Mouse (Mus musculus) mature B cell (primary cell): ENCODE results near the gene Tfcp2l1.
"Not testable (repeated sequence)": the region's sequence is repeated elsewhere in the genome, so short reads cannot be mapped to it uniquely, and the experiment has no call there.

Experiments used
- in situ Hi-C: fragments of 300-500 bp; cut with MboI; formaldehyde crosslinking; loops from 2 replicates; pipeline ENCODE4 v1.14.3; 2019

Gene Tfcp2l1

DNA sequence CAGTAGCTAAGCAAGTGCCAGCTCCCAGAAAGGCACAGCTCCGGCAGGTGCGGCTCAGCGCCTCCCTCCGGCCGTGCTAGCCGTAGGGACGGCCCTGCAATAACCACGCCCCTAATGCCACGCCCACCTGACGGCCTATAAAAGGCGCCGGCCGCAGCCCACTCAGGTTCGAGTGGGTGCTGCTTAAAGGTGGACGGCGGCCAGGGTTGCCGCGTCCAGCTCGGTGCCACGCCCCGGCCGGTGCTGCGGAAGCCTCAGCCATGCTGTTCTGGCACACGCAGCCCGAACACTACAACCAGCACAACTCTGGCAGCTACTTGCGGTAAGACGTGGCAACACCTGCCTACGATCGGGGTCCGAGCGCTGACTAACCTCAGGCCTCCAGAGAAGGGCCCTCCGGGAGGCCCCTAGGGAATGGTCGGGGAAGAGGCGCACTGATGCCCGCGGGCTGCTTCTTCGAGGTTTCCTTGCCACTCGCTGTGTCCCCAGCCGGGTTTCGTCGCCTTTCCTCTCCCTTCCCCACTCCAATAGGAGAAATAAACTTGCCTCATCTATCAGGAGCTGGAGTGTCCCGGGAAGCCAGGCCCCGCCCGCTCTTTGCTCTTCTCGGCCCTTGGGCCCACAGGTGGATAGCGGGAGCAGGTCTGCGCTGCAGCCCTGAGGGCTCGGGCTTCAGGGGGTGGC is at the start of gene Tfcp2l1:
TSS of gene Tfcp2l1 (plus strand) at position 165 of the 684 bp plus-strand sequence.
- in situ Hi-C loops: no loop called here

DNA sequence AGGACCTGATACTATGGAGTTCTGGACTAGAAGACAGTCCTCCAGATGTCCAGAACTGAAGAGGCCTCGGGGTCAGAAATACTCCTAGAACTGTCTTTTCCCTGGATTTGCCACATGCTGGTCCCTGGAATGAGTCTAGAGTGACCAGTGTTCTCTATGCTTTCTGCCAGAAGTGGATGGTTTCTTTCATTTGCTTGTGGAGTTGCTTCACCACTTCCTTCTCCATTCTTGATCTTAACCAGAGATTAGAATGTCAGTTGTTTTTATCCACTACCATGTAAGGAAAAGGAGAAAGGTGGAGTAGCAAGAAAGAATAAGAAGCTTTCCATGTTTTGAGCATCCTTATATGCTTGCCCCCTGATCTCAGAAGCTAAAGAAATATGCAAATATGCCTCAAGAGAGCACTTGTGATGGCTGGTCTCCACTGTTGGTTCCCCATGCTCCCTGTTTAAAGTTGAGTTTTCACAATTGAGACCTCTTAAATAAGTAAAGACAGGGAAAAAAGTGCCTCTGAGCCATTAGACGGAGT is 47.5 kb upstream of the Tfcp2l1 start:
- in situ Hi-C loops: no loop called here

DNA sequence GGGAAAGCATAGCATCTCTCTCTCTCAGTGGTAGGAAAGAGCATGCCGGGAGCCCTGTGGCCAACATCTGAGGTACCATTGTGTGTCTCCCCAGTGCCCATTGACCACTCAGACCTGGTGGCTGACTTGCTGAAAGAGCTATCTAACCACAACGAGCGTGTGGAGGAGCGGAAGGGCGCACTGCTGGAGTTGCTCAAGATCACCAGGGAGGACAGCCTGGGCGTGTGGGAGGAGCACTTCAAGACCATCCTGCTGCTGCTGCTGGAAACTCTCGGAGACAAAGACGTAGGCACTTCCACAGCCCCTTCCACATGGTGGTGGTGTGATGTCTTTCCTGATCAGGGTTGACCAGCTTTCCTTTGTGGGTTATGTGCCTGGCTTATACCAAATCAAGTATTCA is 46.6 kb upstream of the Tfcp2l1 start:
- in situ Hi-C loops: no loop called here

DNA sequence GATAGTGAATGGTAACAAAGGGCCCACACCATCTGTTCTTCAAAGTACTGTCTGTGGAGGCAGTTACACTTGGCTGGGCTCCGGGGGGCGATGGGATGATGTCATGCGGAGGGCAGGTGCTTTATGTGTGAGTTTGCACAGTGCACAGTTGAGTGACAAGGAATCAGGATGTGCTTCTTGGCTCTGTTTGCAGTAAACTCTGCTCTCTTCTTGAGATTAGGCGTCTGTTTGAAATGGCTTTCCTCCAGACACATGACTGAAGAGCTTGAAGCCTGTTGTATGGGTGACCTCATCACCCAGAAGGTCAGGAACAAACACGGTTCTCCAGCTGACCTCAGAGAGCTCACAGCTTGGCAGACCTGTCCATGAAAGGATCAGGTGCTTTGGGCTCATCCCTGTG is 38.0 kb upstream of the Tfcp2l1 start:
- in situ Hi-C loops: no loop called here

DNA sequence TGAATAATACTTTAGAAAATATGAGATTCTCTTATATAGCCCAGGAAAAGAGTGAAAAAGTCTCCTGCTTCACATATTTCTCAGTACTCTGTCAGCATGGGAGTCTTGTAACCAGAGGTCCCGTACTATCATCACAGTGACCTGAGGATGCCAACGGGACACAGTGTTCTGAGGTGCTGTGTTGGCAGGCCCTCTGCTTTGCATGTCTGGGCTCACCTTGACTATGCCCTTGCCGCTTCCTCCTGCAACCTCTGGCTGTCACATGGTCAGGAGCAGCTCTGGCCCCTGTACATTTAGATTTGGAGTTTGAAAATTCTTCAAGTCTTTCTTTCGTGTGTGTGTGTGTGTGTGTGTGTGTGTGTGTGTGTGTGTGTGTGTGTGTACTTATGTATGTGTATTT is 34.8 kb upstream of the Tfcp2l1 start:
- in situ Hi-C loops: no loop called here

DNA sequence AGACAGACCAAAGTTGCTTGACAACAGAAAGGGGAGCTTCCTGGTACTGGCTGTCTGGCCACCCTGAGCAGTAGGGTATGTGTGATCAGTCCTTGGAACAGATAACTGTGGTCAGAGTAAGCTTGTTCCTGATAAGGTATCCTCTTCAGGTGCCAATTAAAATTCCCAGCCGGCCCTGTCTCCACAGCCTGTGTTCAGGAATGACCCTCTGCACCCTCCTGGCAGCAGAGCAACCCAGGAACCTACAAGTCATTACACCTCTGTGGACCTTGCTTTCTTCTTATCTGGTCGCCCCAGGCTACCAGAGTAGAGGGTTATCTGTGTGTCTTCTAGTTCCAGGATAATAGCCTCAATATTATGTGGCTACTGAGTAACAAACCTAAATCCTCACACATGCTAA is 32.4 kb upstream of the Tfcp2l1 start:
- in situ Hi-C loops: no loop called here

DNA sequence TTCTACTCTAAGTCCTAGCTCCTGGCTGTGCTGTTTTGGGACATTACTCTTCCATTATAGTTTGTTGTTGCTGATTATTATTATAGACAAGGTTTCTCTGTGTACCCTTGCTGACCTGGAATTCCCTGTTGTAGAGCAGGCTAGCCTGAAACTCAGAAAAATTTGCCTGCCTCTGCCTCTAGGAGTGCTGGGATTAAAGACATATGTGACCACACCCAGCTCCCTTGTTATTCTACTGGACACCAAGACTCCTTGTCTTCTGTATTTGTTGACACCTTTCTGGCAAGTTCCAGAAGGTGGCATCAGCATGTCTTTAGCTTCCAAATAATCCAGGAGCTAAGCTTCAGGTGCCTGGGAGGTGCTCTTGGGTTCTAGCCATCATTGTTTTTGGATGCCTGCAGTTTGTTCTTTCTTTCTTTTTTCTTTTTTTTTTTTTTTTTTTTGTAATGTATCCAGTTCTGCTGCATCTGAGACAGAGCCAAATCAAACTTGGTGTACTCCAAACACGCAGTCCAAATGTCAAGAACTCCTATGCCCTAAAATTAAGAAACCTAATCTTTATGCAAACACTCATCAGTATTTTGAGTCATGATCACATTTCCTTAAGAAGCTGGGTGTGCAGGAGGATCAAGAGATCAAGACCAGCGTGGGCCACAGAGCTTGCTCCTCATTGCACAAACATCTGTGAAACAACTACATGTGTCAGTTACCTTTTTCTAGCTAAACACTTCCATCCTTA is 30.1 kb upstream of the Tfcp2l1 start:
- in situ Hi-C loops: no loop called here

- in situ Hi-C loops: no loop called here
Observed at GRCm38 (mm10) chr1:118598339-118598738, 29.4 kb upstream of the Tfcp2l1 start.

GRCm38 (mm10) chr1:118613631-118614183 is 14.0 kb upstream of the Tfcp2l1 start:
- in situ Hi-C loops: no loop called here

GRCm38 (mm10) chr1:118621055-118621454 is 6.7 kb upstream of the Tfcp2l1 start:
- in situ Hi-C loops: not testable (repeated sequence)

DNA sequence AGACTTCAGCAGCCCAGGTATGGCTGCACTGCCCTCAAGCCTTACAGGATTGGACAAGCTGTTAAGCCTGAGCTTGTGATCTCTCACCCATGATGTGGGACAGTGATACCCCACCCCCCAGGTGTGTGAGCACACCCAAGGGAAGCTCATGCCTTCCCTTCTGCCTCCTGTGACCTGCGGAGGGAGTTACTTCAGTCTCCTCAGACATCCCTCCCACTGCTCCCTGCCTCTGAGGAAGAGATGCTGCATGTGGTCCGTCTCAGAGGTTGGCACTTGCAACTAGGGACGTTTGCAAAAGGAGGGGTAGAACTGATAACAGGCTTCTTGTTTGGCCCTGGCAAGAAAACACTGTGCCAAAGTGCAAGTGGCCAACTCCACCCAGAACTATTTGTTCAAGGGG is 4.9 kb upstream of the Tfcp2l1 start:
- in situ Hi-C loops: no loop called here

DNA sequence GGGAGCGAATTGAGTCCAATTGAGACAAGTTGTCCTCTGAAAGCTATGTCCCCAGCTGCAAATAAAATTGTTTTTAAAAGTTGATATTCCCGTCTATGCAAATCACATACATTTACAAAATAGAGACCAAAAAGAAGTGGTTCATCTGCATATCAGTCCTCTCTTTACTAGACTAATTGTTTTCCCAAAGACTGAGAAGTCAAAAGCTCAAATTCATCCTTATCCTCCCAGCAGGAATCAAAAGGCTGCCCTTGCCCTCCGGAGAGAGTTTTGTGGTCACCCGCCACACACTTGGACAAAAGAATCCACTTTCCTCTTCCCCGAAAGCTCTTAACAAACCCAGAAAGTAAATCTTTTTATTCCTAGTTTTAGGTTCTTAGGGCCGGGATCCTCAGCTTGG is 2.3 kb upstream of the Tfcp2l1 start:
- in situ Hi-C loops: no loop called here

- in situ Hi-C loops: no loop called here
Observed at GRCm38 (mm10) chr1:118625921-118626320, 1.8 kb upstream of the Tfcp2l1 start.

DNA sequence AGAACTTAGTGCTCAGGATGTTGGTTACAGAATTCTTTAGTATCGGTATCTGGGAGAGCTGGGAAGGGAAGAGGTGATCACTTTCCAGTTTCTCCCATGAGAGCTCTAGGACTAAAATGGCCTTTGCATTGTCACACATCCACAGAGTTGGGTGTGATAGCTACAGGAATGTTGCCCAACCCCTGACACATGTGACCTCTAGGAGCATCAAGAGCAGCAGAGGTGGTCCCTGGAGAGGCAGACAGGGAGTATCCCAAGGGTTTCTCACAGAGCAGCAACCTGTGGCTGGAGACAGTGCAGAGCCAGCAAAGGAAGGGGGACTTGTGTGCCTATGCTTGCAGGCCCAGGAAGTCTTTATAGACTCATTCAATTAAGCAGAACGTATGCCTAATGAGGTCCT is 1.3 kb upstream of the Tfcp2l1 start:
- in situ Hi-C loops: no loop called here

DNA sequence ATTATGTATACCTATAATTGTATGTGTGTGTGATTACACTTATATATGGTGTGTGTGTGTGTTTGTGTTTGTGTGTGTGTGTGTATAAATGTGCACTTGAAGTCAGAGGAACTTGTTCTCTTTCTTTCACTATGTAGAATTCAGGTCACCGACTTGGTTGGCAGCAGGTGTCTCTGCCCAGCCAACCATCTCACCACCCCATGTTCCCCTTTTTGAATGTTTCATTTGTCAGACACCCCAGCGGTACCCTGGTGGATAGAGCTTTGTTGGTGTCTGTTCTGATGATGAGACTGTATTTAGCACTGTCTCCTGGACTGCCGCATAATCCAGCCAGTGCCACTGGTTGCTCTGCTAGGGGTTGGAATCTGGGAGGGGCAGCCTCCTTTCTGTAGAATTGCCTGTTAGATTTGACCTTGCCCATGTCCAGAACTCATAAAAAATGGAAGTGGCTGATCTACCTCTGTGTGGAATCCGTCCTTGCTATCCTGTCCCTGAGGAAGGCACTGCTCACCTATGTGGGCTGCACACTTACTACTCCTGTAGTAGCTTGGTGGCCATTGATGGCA is 5.8 kb downstream of the Tfcp2l1 start:
- in situ Hi-C loops: no loop called here

- in situ Hi-C loops: no loop called here
Observed at GRCm38 (mm10) chr1:118642296-118642999, 14.7 kb downstream of the Tfcp2l1 start.

DNA sequence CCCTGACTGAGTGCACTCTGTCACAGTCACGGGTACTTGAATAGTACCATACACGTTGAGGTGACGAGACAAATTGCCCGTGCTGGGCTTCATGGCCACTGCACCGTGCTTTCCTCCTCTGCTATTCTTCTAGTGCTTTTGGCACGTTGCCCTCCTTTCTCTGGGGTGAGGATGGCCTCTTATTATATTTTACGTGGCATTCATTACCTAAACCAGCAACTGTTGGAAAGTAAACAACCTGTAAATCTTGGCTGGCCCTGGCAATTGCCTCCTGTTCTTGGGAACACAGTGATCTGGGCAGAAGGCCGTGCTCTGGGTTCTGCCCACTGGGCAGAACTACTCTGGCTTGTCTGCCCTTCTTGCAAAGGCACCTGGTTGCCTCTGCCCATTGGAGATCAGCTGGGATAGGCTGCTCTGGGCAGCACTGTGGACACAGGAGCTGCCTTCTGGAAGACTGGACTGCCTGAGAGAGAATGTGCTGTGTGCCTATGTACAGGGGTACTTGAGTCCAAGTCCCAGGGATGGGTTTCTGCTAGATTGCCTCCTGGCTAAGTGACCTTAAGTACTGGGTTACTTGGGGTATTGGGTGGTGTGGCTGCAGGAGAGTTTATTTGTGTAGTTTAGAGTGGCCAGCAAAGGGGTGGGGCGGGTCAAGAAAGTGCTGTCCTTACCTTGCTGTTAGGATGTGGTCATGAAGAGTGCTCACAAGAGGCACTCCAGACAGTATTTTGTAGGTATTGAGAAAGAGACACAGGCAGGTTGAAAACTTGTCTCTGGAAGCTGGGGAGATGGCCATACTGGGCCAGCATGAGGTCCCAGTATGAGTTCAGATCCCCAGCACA is 15.6 kb downstream of the Tfcp2l1 start:
- in situ Hi-C loops: no loop called here

DNA sequence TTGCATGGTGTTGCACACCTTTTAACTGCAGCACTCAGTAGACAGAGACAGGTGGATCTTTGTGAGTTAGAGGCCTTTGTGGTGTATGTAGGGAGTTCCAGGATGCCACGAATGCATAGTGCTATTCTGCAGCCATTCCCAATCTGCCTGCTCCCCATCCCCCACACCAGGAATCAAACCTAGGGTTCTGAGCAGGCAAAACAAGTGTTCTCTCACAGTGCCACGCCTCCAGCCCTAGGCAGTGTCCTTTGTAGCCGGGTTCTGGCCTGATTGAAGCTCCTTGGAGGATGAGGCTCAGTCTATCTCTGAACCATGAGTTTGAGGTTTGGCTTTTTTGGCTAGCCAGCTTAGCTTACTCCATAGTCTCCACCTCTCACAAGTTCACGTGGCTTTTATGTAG is 18.0 kb downstream of the Tfcp2l1 start:
- in situ Hi-C loops: no loop called here

GRCm38 (mm10) chr1:118648015-118648414 is 20.3 kb downstream of the Tfcp2l1 start:
- in situ Hi-C loops: no loop called here

GRCm38 (mm10) chr1:118649933-118650770 is 22.4 kb downstream of the Tfcp2l1 start:
- in situ Hi-C loops: no loop called here
